Mouse (Mus musculus): ENCODE measurements at regions not wholly inside any gene's neighbourhood (a gene's known extent, or its start where the extent isn't known, plus 50 kb on each side); places are given as distances from the start of the nearest gene placed in this dataset.

DNA sequence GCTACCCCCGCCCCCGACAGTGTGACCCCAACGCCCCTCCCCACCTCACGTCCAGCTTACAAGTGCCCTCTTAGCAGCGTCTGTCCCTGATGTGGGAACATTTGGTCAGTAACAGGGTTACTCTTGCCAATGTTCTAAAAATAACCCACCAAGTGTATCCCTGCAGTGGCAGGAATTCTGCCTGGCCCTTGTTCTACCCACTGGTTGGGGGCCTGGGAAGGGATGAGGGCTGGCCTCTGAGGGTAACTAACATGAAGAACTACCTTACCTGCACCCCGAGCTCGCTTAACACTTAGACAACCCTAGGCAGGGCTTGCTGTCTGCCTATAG is 56.9 kb upstream of the Casz1 start:
- ATAC-seq (ENCODE audit: low FRiP score, low TSS enrichment) = no peak
- H3K4me2 ChIP-seq (replicated peaks; ENCODE audit: low read depth) = no peak overlapping the region
- no peaks in the 10 kb centered on the region for H3K36me3 ChIP-seq (ENCODE audit: control insufficient read depth, insufficient read depth, low read length)
- no peak overlapping the region for H3K4me3 ChIP-seq (ENCODE audit: low read depth, low read length)
- H3K27ac ChIP-seq (replicated peaks) = no peak overlapping the region
- H3K27me3 ChIP-seq (ENCODE audit: control insufficient read depth, insufficient read depth, low read length) = no peaks in the 10 kb centered on the region
- H3K9me3 ChIP-seq (ENCODE audit: control insufficient read depth, low read length) = no peaks in the 10 kb centered on the region
- no peak for DNase-seq (ENCODE audit: low spot score)
- H3K9ac ChIP-seq (ENCODE audit: low read length) = no peak overlapping the region
- no peaks in the 10 kb centered on the region; the same call in 1 of the 2 replicates for H3K4me1 ChIP-seq (replicated peaks; ENCODE audit: control insufficient read depth, insufficient read depth)
- TF ChIP-seq CTCF (IDR thresholded peaks at IDR 0.05; ENCODE audit: low read depth) = no peak
- no peak for TF ChIP-seq EP300 (optimal IDR thresholded peaks at IDR 0.05)
- WGBS = 73% methylated on average over 7 of the region's 7 CpGs

DNA sequence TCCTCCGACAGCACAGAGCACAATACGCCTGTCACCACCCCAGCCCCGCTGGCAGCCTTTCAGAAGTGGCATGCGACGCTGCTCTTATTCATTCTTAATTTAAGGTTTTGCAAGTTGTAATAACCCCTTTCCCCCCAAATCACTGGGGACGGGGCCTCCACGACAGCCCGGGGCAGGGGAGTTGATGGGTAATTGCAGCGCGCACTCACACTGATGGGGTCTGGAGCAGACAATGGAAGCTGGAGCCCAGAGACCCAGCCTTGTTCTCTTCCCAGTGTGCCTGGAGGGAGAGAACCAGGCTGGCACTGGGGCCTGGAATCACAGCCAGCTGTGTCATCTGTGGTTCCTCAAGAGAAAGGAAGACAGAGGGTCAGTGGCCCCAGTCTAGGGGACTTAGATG is 54.2 kb upstream of the Casz1 start:
- Histone ChIP-seq H3K27ac (replicated peaks) (no peak overlapping the region), H3K27me3 (ENCODE audit: control insufficient read depth, insufficient read depth, low read length) (no peaks in the 10 kb centered on the region), H3K4me3 (ENCODE audit: low read depth, low read length) (no peak overlapping the region), H3K4me2 (replicated peaks; ENCODE audit: low read depth) (no peak overlapping the region), H3K9me3 (ENCODE audit: control insufficient read depth, low read length) (no peaks in the 10 kb centered on the region), H3K4me1 (replicated peaks; ENCODE audit: control insufficient read depth, insufficient read depth) (no peaks in the 10 kb centered on the region), H3K9ac (ENCODE audit: low read length) (no peak overlapping the region), H3K36me3 (ENCODE audit: control insufficient read depth, insufficient read depth, low read length) (no peaks in the 10 kb centered on the region)
- 80% methylated on average over 10 of the region's 10 CpGs for whole genome bisulfite sequencing
- TF ChIP-seq EP300 (optimal IDR thresholded peaks at IDR 0.05) = no peak
- no peak for TF ChIP-seq CTCF (IDR thresholded peaks at IDR 0.05; ENCODE audit: low read depth)
- ATAC-seq (ENCODE audit: low FRiP score, low TSS enrichment) (no peak), DNase-seq (ENCODE audit: low spot score) (no peak)

- no peaks in the 10 kb centered on the region for H3K36me3 ChIP-seq (ENCODE audit: control insufficient read depth, insufficient read depth, low read length)
- WGBS = 64% methylated on average over 7 of the region's 7 CpGs
- TF ChIP-seq CTCF (IDR thresholded peaks at IDR 0.05; ENCODE audit: low read depth) (no peak), EP300 (optimal IDR thresholded peaks at IDR 0.05) (no peak)
Observed at GRCm38 (mm10) chr4:148751591-148751990, 52.6 kb upstream of the Casz1 start.

DNA sequence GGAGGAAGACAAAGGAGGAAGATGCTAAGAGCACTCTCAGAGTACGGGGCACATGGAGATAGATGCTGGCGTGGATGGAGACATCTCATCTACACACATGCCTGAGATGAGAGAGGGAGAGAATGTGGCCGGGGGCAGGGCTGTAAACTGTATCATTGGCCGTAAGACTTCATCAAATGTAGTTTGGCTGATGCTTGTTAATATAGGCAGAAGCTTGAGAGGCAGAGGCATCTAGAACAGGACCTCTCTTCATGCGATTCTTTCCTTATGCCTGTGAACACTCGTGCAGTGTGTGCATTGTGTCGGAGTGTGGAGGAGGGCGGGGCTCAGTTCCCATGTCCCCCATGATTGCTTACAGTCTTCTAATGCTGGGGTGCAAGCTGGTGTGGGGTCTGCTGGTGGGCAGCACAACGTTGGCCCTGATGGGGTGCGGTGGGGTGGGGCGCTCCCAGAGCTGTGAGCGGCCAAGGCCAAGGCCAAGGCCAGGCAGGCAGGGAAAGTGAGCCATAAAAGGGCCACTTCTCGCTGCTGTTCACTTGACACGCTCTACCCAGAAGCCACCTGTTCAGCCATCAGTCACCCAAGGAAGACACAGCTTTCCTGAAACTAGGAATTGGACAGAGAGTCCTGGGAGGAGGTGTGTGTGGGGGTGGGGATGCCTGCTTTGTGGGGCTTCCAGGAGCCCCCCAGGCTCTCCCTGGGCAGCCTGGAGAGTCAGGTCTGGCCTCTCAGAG is 51.7 kb upstream of the Casz1 start:
- H3K36me3 ChIP-seq (ENCODE audit: control insufficient read depth, insufficient read depth, low read length) = no peaks in the 10 kb centered on the region
- DNase-seq (ENCODE audit: low spot score) (no peak), ATAC-seq (ENCODE audit: low FRiP score, low TSS enrichment) (peak; percentile 31; the same call in 1 of the 2 replicates)
- no peaks in the 10 kb centered on the region for H3K27me3 ChIP-seq (ENCODE audit: control insufficient read depth, insufficient read depth, low read length)
- 77% methylated on average over 14 of the region's 14 CpGs for WGBS
- no peak overlapping the region for H3K4me2 ChIP-seq (replicated peaks; ENCODE audit: low read depth)
- H3K9ac ChIP-seq (ENCODE audit: low read length) = no peak overlapping the region
- no peak overlapping the region for H3K4me3 ChIP-seq (ENCODE audit: low read depth, low read length)
- no peaks in the 10 kb centered on the region for H3K9me3 ChIP-seq (ENCODE audit: control insufficient read depth, low read length)
- no peaks in the 10 kb centered on the region for H3K4me1 ChIP-seq (replicated peaks; ENCODE audit: control insufficient read depth, insufficient read depth)
- no peak overlapping the region for H3K27ac ChIP-seq (replicated peaks)
- TF ChIP-seq EP300 (optimal IDR thresholded peaks at IDR 0.05) (no peak), CTCF (IDR thresholded peaks at IDR 0.05; ENCODE audit: low read depth) (no peak)

More at GRCm38 (mm10) chr4:148751591-148751990, 52.6 kb upstream of the Casz1 start:
- Histone ChIP-seq H3K9ac (ENCODE audit: low read length) (no peak overlapping the region), H3K4me2 (replicated peaks; ENCODE audit: low read depth) (no peak overlapping the region), H3K27ac (replicated peaks) (no peak overlapping the region), H3K9me3 (ENCODE audit: control insufficient read depth, low read length) (no peaks in the 10 kb centered on the region), H3K27me3 (ENCODE audit: control insufficient read depth, insufficient read depth, low read length) (no peaks in the 10 kb centered on the region), H3K4me1 (replicated peaks; ENCODE audit: control insufficient read depth, insufficient read depth) (no peaks in the 10 kb centered on the region), H3K4me3 (ENCODE audit: low read depth, low read length) (no peak overlapping the region)
- DNase-seq (ENCODE audit: low spot score) (no peak), ATAC-seq (ENCODE audit: low FRiP score, low TSS enrichment) (no peak)

- Histone ChIP-seq H3K36me3 (ENCODE audit: control insufficient read depth, insufficient read depth, low read length) (no peaks in the 10 kb centered on the region), H3K4me2 (replicated peaks; ENCODE audit: low read depth) (no peak overlapping the region), H3K9ac (ENCODE audit: low read length) (no peak overlapping the region), H3K4me1 (replicated peaks; ENCODE audit: control insufficient read depth, insufficient read depth) (no peaks in the 10 kb centered on the region), H3K4me3 (ENCODE audit: low read depth, low read length) (no peak overlapping the region), H3K9me3 (ENCODE audit: control insufficient read depth, low read length) (no peaks in the 10 kb centered on the region), H3K27me3 (ENCODE audit: control insufficient read depth, insufficient read depth, low read length) (no peaks in the 10 kb centered on the region), H3K27ac (replicated peaks) (no peak overlapping the region)
- TF ChIP-seq EP300 (optimal IDR thresholded peaks at IDR 0.05) (no peak), CTCF (IDR thresholded peaks at IDR 0.05; ENCODE audit: low read depth) (no peak)
- ATAC-seq (ENCODE audit: low FRiP score, low TSS enrichment) (no peak), DNase-seq (ENCODE audit: low spot score) (no peak)
- WGBS = 58% methylated on average over 17 of the region's 17 CpGs
Observed at GRCm38 (mm10) chr4:148753143-148753798, 51.0 kb upstream of the Casz1 start.

DNA sequence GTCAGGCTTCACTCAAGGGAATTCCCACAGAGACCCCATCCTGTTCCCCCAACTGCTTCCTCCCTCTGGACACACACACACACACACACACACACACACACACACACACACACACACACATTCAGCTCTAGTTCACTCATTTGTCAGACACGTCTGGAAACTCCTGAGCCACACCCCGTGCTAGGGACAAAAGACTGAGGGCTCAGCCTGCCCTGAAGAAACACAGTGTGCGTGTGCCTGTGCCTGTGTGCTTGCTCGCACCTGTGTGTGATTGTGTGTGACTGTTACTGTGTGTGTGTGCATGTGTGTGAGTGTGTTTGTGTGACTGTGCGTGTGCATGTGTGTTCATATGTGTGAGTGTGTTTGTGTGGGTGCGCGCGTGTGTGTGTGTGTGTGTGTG is 50.4 kb upstream of the Casz1 start:
- 51% methylated on average over 8 of the region's 8 CpGs for WGBS
- no peaks in the 10 kb centered on the region for H3K9me3 ChIP-seq (ENCODE audit: control insufficient read depth, low read length)
- H3K4me3 ChIP-seq (ENCODE audit: low read depth, low read length) = no peak overlapping the region
- H3K4me1 ChIP-seq (replicated peaks; ENCODE audit: control insufficient read depth, insufficient read depth) = no peaks in the 10 kb centered on the region
- no peaks in the 10 kb centered on the region for H3K36me3 ChIP-seq (ENCODE audit: control insufficient read depth, insufficient read depth, low read length)
- H3K9ac ChIP-seq (ENCODE audit: low read length) = no peak overlapping the region
- no peaks in the 10 kb centered on the region for H3K27me3 ChIP-seq (ENCODE audit: control insufficient read depth, insufficient read depth, low read length)
- H3K27ac ChIP-seq (replicated peaks) = no peak overlapping the region
- ATAC-seq (ENCODE audit: low FRiP score, low TSS enrichment) = peak; percentile 76
- TF ChIP-seq CTCF (IDR thresholded peaks at IDR 0.05; ENCODE audit: low read depth) (no peak), EP300 (optimal IDR thresholded peaks at IDR 0.05) (no peak)
- H3K4me2 ChIP-seq (replicated peaks; ENCODE audit: low read depth) = no peak overlapping the region
- peak; percentile 58 for DNase-seq (ENCODE audit: low spot score)
